Mouse (Mus musculus): ENCODE measurements around the gene Galntl6.
"Not testable (repeated sequence)": the region's sequence is repeated elsewhere in the genome, so short reads cannot be mapped to it uniquely, and the experiment has no call there.

Gene Galntl6

DNA sequence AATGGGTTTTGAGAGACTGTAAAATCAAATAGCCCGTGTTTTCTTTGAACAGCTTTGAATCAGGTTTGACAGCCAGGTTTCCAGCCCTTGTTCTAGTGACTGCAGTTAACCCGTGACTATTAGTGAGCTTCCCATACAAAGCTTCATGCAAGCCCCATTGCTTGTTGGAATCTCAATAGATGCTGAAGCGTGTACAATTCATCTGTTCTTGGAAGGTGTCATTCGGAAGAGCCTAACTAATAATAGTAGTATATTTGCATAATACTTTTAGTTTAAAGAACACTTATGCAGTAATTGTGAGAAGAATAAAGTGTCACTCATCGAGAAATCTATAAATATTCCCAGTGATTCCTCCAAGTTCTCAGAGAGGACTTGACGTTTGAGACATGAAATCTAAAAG is 314.6 kb downstream of the Galntl6 start:
- DNase-seq, result no peak

DNA sequence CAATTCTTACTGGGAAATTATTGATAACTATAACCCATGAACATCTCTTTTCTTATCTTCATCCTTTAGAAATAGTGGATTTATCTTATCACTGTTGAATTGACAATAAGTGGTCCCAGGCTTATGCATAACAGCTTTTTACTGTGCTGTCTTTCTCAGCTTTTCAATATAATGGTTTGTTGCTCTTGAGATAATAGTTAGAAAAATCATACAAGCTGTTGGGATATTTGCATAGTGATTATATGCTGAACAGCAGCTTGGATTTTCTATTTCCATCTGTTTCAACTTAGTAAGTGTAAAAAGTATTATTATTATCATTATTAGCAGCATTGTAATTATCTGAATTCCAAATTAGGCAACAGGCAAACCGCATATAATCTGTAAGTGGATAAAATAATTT is 337.1 kb downstream of the Galntl6 start:
- DNase-seq, result no peak

DNA sequence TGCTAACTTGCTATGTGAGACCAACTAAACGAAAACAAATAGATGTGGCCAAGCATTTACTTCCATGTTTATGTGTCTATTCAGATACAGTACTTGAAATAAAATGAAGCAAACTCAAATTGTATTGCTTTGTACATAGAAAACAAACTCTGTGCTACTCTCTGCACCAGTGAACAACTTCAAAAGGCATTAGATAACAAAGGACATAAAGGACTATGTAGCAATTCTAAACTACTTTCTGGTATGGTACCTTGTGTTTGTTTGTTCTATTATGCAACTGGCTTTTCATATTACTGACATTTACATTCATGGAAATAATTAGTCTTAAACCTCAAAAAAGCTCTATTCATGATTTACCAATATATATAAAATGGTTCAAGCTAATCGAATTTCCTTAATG is 344.4 kb downstream of the Galntl6 start:
- DNase-seq, result no peak

DNA sequence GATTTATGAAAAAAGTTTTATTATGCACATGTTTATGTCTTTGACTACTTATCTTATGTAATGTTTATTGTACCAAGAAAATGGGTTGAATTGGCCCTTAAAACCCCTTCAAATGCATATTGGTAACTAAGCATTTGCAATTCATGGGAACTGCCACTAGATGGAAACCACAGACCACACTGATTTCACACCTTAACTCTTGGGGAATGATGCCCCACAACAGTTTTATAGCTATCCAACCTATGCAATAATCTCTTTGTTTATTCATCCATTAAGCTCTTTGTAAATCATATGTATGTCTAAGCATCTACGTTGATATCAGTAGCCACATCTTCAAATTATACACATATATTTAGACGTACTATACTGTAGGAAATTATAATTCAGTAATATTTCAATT is 346.3 kb downstream of the Galntl6 start:
- DNase-seq, result no peak

DNA sequence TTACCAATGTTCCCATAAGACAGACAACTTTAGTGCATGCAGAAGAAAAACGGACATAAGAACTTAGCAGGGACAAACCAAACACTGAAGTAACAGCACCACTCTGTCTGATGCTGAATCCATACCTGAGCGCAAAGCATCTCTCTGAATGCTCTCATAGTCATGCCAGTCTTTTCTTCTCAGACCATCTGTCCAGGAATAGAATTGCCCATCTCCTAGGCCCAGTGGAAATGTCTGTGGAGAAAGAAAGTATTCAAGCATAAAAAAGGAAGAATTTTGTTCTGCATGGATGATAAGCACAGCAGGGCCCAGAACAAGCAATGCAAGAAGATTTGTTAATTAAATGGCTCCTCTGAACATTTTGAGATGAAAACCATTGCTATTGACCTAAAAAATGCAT is 376.7 kb downstream of the Galntl6 start:
- DNase-seq, result no peak

DNA sequence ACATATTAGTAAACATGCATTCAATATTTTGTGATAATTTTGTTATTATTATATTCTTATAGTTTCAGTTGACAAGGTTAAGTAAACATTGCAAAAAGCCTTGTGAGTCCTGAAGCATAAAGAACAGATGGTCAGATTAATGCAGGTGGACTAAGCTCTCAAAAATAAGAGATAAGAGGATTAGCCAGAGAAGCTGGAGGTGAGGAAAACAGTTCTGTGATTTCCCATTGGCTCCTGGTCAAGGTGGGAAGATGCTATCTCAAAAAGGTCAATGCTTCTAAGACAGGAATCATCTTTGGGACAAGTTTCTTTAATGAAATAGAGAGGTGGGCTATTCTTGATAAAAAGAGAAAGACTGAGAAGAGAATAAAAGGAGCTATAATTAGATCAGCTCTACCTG is 377.8 kb downstream of the Galntl6 start:
- no peak for DNase-seq

DNA sequence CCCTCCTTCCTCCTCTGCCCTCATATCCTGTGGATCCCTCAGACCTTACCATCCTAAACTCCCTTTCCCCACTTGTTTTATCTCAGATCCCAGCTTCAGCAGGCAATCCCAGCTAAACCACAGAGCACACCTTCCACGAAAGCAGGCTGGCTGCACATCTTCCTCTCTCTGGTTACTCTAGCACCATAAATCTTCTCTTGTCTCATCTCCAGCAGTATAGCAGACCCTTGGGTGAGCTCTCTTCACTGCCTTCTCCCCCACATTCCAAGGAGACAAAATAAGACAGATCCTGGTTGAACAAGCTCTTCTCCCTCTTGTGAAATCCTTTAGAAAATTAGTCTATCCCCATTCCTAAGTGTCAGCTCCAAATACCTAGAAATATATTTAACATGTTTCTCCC is 389.0 kb downstream of the Galntl6 start:
- DNase-seq, result no peak

DNA sequence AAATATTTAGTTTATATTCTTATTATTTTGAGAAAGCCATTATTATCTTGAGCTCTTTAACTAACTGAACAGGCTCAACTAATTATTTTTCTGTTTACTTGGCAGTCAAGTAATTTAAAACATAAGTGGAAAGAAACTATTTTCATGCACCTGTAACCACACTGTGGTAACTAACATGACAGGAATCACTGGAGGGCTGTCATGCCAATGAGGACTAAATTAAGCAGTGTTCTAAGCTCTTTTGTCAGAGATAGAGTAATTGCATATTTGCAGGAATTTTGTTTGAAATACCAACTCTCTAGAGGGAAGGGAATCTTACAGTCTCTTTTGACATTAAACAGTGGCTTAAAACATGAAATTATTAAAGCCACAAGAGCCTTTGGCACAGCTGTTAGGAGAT is 390.5 kb downstream of the Galntl6 start:
- no peak for DNase-seq

DNA sequence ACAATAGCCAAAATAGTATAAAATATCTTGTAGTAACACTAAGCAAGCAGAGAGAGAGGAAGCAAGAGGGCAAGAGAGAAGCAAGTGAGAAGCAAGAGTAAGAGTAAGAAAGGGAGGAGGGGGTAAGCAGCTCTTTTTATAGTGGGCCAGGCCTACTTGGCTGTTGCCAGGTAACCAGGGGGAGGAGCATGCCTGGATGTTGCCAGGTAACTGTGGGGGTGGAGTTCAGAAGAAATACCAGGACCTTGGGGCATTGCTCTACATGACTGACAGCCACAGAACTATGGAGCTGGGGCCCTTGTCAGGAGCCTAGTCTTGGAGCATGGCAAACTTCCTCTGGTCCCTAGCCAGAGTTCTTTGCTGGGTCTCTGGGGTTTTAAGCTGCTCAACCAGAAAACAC is 401.9 kb downstream of the Galntl6 start:
- no peak for DNase-seq

DNA sequence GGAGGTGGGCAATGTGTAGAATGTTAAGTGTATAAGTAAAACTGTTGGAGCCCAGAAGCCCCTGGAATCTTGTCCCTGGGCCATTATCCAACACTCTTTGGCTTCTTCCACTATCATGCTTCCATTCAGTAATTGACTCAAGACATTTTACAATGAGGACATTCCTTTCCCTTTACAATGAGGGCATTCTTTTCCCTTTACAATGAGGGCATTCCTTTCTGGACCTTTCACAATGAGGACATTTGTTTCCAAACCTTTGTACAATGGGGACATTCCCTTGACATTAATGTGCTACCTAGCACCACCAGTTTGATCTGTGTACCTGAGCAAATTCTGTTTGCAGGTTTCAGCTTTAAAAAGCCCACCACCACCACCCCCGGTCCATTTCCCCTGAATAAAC is 403.4 kb downstream of the Galntl6 start:
- DNase-seq, result no peak

DNA sequence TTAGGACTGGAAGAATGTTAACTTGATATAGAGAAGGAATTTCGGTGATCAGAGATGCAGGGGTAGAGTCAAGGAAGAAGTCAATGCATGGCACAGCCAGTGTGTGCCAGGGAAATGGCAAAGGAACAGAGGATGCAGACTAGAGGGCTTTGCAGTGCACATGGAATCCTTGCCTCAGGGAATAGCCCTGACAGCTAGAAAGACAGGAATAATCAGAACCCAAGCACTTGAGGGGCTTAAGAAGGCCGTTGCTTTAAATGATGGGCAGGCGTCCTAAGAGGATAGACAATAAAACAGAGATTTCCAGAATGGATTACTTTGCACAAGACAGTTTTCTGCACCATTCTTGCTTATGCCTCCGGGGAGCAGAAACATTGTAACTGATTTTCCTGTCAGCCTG is 425.3 kb downstream of the Galntl6 start:
- no peak for DNase-seq

DNA sequence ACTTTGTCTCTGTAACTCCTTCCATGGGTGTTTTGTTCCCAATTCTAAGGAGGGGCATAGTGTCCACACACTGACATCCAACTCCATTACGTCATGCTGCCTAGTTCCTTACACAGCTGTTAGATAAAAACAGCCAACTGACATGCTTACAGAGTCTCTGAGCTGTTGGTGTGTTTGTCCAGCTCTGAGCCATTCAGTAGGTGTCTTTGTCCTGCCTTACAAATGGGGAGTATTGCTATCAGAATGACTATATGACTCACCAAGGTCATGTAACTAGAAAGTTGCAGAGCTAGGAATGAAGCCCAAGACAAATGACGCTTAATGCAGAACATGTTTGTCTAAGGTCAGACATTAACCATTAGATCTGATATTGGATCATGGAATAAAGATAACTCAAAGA is 449.1 kb downstream of the Galntl6 start:
- not testable (repeated sequence) for DNase-seq

DNA sequence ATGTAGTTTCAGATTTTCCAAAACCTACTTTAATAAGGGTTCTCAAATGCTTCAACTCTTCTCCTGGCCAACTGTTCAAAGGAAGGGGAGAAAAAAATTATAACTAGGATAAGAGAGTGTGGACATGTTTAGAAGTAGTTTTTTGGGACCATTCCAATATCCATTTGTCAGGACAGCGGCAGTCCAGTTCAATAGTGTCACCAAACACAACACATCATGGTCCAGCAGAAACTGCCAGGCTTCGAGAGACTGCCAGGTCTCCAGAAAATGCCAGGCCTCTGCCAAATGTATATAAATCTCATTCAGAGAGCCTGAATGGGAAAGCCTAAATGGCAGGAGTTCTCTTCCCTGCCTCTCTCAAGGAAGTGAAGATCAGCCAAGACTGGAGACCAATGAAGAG is 469.7 kb downstream of the Galntl6 start:
- DNase-seq, result no peak

DNA sequence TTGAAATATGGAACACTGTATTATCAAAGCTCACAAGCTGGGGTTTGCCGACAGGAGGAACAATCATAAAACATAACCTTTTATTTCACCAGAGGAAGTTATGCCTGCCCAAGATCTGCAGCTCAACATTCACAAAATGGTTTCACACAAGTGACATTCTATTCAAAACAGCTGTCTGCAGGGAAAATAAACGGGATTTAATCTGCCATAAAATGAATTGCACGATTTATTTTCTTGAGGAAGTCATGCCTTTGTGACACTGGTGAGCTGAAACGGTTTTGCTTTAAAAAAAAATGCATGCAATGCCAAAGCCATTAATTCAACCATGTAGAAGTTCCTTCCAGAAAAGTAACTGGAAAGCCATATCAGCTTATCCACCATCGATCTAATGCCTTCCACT is 494.0 kb downstream of the Galntl6 start:
- no peak for DNase-seq

DNA sequence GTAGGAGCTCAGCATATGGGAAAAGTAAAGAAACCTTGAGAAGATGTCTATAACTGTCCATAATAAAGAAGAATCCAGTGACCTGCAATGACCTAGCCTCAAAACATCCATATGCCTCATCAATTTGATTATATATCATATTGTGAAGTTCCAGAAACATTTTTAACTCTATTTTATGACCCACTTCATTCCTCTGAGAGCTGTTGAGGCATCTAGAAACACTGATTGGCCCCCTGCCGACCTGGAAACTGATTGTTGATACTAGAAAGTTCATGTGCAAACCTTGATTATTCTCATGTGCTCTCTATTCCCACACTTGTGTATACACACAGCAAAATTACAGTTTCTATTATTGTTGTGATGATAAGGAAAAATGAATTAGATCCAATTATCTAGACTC is 494.9 kb downstream of the Galntl6 start:
- no peak for DNase-seq

DNA sequence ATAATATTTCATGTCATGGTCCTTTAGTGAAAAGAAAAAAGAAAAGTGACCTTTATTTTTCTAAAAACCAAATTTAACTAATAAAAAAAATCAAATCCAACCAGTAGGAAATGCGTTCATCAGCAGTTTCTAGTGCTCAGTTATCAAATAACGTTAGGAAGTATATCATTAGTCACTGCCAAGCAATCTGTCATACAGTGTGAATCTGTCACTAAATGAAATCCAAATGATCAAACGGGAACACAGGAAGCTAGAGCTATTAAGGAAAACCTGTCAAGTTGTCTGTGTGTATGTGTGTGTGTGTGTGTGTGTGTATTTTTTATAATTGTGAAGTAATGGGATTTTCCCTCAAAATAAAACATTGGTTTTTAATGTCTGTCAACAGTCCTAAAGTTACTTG is 515.9 kb downstream of the Galntl6 start:
- no peak for DNase-seq

DNA sequence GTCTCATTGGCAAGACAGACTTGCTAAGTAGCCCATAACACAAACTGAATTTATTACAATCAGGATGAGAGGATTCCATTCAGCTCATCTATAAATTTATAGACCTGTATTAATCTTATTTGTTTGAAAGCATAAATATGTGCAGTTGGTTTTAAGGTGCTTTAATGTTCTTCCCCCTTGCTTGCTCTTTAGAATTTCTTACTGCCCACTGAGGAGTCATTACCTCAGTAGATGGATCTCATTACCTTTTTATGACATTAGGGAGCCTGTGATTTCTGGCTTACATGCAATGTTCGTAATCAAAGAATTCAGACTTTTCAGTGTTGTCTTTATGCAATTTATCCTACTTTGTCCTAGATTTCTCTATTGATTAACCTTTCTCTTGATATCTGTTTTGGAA is 516.6 kb downstream of the Galntl6 start:
- no peak for DNase-seq

DNA sequence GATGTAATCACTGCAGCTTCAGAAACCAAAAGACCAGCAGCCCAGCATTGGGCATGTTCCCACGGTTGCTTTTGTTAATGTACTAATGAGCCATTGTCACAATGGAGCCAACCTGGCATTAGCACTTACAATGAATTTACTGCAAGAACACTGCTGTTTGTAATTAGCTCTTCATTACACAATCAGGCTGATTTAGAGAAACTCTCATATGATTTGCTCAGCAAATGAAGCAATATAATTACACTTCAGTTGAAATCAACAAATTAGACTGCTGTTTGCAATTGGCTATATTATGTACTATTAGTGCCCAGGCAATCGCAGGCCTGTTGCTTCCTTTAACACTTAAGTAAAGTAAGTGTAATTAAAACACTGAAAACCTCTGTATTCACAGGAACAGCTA is 540.1 kb downstream of the Galntl6 start:
- DNase-seq, result no peak

DNA sequence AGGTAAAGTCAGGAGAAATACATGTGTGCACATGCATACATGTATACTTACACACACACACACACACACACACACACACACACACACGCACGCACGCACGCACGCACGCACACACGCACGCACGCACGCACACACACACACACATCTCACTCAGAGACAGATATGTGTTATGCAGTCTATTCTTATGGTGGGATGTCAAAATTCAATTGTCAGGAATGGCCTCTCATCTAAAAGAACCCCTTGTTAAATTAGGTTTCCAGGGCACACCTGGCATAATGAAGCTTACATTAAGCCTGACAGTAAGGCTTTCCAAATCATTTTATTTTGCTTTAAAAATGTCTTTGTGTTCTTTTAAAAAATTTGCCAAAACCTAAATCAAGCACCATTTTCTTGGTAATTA is 540.5 kb downstream of the Galntl6 start:
- no peak for DNase-seq

DNA sequence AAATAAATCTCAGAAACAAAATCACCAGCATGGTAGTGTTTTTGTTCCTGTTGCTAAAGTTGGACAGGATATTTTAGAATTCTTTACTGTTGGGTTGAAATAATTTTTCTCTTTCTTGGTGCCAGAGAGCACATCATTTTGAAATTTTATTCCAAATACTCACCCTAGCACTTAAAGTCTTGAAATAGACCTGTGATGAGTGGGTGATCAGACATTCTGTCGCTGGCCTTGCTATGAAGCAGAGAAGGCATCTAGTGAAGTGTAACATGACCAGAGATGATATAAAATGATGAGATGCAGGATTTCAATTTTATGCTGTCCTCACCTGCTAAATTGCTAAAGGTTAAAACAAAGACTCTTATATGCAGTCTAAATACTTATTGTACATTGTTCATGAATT is 581.3 kb downstream of the Galntl6 start:
- no peak for DNase-seq

DNA sequence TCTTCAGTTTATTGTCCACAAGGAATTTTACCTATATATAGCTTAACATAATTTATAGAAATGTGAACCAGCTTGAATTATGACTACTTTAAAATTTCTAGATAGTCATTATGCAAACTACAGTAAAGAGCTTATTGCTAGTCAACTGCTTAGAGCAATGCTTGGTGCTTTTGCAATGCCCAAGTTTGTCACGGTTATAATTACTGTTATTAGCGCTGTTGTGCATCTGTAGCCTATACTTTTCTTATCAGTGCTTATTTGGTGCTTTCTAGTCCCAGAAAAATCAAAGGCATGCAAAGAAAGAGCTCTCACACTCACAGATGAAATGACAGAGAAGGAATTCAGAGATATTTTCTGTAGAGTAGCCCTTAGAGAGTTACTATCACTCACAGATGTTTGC is 599.0 kb downstream of the Galntl6 start:
- no peak for DNase-seq

DNA sequence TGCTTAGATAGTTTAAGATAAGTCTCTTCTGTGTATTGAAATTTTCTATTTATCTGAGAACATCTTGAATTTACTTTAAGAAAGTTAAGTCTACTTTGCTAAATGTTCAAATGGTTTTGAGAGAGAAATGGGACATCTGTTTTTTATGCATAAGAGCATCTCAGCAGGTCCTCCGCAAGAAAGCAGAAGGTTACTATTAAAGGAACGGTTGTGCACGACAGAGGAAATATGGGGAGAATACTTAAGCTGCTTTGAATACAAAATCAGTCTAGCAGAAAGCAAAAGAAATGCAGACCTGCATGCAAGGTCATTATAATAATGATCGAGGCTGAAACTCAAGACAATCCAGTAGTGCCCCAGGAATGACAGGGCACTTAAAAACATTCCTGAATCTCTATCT is 621.0 kb downstream of the Galntl6 start:
- no peak for DNase-seq

DNA sequence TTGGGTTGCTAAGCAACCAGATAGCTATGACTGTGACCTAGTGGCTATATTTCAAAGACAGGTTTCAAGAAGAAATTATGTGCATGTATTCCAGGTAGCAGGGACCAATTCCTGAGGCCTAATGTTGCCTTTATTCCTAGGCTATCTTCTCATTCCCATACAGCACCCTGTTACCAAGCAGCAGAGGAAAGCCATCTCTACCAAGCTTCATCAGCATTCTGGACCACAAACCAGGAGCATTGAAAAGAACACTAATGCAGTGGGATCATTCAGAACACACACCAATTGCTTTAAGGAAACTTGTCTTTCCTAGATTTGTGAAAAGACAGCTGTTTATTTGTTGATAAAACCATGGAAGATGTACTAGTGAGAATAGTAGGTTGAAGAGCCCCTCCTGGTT is 622.4 kb downstream of the Galntl6 start:
- DNase-seq, result no peak

DNA sequence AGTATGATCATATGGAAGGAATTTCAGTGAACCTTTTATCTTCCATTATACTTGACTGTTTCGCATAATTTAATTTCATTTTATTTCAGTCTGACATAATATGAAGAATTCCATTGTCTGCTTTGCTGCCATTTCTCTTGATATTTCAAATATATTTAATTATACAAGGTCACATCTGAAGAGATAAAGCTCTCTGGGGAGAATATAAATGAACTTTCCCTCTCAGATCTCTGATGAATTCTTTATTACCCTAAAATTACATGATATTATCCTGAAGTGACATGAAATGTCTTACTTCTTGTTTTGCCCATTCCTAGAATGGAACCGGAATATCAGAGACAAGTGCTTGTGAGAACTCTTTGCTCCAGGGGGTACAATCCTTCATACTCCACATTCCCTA is 647.0 kb downstream of the Galntl6 start:
- DNase-seq, result no peak

DNA sequence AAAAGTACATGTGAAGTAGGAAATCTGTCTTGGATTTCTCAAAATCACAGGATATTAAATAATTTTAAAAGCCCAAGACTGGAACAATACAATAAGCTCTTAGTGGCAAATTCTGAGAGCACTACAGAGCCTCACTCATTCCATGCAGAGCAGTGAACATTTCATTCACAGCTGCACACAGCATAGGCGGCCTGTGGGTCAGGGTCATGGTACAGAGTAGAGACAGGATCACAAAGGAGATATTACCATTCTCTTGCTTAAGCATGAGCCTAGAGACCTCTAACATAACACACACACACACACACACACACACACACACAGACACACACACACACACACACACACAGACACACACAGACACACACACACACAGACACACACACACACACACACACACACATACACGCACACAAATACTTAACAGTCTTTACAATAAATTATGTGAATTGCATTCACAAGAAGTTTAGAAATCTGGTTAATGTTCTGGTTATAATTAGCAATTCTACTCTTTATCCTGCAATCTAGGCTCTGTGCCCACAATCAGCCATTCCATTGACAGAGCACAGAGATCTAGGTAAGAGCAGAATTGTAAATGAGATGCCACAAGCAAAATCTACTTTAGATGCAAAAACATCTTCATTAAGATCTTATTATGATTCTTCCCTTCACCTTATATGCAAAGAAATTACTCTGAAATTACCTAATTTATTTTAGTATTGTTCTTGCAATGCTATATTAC is 653.7 kb downstream of the Galntl6 start:
- no peak for DNase-seq

DNA sequence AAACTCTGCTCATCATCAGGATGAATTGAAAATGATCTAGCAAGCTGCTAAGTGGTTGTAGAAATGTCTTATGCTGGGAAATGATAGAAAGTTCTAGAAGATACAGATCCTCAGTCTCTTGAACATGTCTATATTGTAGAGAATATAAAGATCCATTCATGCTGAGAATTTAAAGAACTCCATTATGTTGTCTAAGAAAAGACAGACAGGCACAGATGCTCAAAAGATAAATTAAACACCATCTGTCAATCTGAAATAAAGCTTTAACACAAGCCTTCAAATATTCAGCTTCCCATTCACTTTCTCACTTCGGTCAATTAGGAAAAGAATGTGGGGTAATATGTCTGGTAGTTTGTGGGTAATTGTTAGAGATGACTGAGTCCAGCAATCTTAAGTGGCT is 658.8 kb downstream of the Galntl6 start:
- no peak for DNase-seq
